Mouse (Mus musculus) subcutaneous adipose tissue, adult 2 months (tissue): Measurements from ENCODE around the gene Vmn1r19. TPM values are rescaled to one million over a fixed set of nuclear protein-coding genes. Genes with fewer than 3 reads are reported as not detected.

Experiments used
- polyA plus RNA-seq: library from polyadenylated mRNA; depleted of rRNA; stranded (reverse); fragments of >200 nt; gene quantifications from 2 replicates; pipeline ENCODE4 v1.2.3, GENCODE M21; 2012; ENCODE audit warnings: low replicate concordance; rRNA removed

Gene Vmn1r19
- polyA plus RNA-seq, result not detected in 2 replicates

DNA sequence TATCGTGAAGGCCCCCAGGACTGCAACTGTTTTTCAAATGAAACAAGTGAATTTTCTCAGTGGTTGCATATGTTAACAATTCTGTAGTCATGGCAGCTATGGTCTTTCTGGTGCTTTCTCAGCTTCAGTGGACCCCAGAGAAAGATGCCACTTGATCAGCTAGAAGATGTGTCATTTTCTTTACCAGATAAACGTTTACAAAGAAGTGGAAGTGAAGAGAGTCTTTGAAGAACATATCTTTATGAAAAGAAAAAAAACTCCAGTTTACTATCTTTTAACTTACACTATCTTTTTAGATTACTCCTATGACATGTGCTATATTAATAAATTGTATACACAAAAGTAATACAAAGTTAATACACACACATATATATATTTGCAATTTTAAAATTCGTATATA is at the start of gene Vmn1r19:
Vmn1r19 (plus strand) TSS at position 301 of the 400 bp plus-strand sequence.

GRCm38 (mm10) chr6:57363627-57364026 is 40.0 kb upstream of the Vmn1r19 start, which contains the start of gene Vmn1r17:
Vmn1r17 (minus strand) TSS chr6:57363727.

DNA sequence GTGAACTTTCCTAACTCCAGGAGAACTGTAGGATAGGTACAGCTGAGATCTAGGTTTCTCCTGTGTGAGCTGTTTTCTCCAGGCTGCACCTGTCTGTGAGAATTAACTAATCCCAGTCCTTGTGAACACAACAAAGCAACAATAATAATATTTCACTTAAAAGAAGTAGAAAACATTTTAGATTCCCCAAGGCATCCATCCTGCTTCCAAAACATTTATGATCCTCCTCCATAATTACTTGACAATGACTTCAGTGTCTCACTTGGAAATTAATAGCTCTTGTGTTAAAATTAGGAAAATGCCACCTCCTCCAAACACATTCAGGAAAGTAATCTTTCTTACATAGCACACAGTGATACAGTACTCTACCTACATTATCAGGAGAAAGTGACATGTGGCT is 7.9 kb upstream of the Vmn1r19 start, which contains the start of gene Vmn1r18:
Vmn1r18 (minus strand) TSS at position 101 of the 400 bp plus-strand sequence.

DNA sequence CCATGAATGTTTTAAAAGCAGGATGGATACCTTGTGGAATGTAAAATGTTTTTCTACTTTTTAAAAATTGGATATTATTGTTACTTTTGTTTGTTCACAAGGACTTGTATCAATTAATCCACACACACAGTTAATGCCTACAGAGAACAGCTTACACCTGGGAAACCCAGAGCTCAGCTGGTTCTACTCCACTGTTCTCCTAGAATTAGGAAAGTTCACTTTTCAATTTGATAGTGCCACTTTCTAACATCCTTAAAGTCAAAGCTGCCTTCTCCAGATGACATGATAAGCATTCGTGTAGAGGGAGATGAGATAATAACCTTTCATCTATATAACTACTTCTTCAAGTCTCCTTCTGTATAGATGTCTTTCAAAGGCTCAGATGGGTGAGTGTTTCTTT is 25.1 kb downstream of the Vmn1r19 start, which contains the start of gene Vmn1r20:
Vmn1r20 (plus strand) TSS at position 301 of the 400 bp plus-strand sequence.

Other genes starting within 250 kb of the Vmn1r19 start
- not detected in 2 replicates for gene Vmn1r12, start 246.9 kb upstream of the Vmn1r19 start, polyA plus RNA-seq
- not detected in 2 replicates for gene Vmn1r13, start 200.5 kb upstream of the Vmn1r19 start, polyA plus RNA-seq
- not detected in 2 replicates for gene Vmn1r14, start 172.1 kb upstream of the Vmn1r19 start, polyA plus RNA-seq
- not detected in 2 replicates for gene Vmn1r15, start 145.8 kb upstream of the Vmn1r19 start, polyA plus RNA-seq
- not detected in 2 replicates for gene Vmn1r16, start 74.3 kb upstream of the Vmn1r19 start, polyA plus RNA-seq
- gene Vmn1r17, start 40.1 kb upstream of the Vmn1r19 start, polyA plus RNA-seq, result not detected in 2 replicates
- not detected in 2 replicates for gene Vmn1r18, start 8.0 kb upstream of the Vmn1r19 start, polyA plus RNA-seq
- gene Vmn1r20, start 25.1 kb downstream of the Vmn1r19 start, polyA plus RNA-seq, result not detected in 2 replicates
- 2.3 and 2.4 TPM in 2 replicates for gene Ppm1k, start 131.7 kb downstream of the Vmn1r19 start, polyA plus RNA-seq
- 5.0 and 7.7 TPM in 2 replicates for gene Herc6, start 177.2 kb downstream of the Vmn1r19 start, polyA plus RNA-seq